Mouse (Mus musculus): ENCODE results near the gene Rorb. TPM values are rescaled to one million over a fixed set of nuclear protein-coding genes. Genes with fewer than 3 reads are reported as not detected.
A peak's percentile ranks its signal among the peaks of the same experiment; 100 is the strongest.

The Rorb gene
- polyA plus RNA-seq, 1 experiment from 2014 or later = 0.95 TPM

DNA sequence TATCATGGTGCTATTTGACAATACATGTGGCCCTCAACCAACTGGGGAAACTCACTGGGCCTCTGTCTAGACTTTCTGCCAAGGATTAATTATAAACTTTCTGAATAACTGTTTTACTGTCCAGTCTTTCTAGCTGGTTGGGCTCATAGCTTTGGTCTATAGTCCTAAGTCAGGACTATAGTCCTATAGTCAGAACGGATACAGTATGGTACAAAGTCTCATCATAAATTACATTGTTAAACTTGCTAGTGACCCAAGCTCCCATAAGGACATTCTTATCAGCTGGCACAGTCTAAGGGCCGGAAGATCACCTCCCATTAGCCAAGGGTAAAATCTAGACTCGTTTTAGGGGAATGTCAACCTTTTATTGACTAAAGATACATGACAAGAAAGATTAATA is 205.5 kb downstream of the Rorb start:
- H3K27ac ChIP-seq = no peak overlapping the region
- 67% methylated on average over 3 of the region's 3 CpGs for WGBS
- no peak overlapping the region for H3K4me3 ChIP-seq
- ATAC-seq (ENCODE audit: low FRiP score, low read depth) = no peak
- H3K4me1 ChIP-seq = peaks cover 10% of the 10 kb centered on the region
- H3K9ac ChIP-seq = no peak overlapping the region
- H3K36me3 ChIP-seq = no peaks in the 10 kb centered on the region
- no peaks in the 10 kb centered on the region for H3K9me3 ChIP-seq
- no peak overlapping the region for H3K4me2 ChIP-seq (replicated peaks)
- peaks cover 5% of the 10 kb centered on the region; the same call in 1 of the 2 replicates for H3K27me3 ChIP-seq

DNA sequence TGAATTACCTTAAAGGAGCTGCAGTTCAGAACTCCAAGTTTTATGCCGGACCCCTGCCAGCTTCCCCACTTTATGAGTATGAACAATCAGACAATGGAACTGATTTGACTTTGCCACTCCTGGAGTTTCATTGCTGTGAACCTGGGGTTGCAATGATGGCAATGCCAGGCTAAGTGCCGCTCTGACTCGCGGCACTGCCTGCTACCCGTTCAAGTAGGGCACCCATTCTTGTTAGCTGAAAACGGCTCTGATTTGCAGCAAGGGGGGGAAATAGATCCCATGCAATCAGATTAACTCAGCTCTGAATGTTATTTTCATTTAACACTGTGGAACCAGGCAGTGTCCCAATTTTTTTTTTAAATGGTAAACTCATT is 208.3 kb downstream of the Rorb start:
- peaks cover 5% of the 10 kb centered on the region; the same call in 1 of the 2 replicates for H3K27me3 ChIP-seq
- 29% methylated on average over 6 of the region's 6 CpGs for WGBS

DNA sequence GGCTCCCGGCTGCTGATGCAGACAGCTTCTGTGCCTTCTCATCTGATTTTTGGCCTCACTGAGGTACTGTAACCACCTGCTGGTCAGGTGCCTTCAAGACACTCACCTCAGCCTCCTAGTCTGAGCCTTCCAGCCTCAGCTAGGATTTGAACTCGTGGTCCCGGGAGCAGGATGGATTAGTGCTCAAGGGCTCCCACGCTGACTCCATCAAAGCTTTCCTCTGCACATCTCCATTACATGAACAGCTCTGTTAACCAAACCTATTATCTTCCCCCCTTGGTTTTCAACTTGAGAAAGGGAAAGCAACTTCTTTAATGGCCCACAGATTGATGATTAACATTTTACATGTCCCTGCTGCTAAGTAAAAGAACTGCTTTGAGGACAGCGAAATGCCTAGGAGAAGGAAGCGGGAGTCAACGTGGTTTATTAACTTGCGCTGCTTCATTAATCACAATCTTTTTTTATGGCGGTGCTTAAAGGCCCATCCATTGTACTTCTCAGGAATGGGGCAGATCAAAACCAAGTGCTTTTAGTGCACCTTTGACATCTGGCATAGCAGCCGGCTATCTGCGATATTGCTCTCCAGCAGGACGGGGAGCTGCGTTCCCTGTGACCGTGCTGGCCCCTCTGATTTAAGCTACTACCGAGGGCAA is 208.8 kb downstream of the Rorb start:
- no peaks in the 10 kb centered on the region for H3K9me3 ChIP-seq
- H3K4me2 ChIP-seq (replicated peaks) = peak overlapping the region; percentile 52
- H3K9ac ChIP-seq = no peak overlapping the region
- no peak overlapping the region for H3K27ac ChIP-seq
- peaks cover 10% of the 10 kb centered on the region for H3K4me1 ChIP-seq
- H3K27me3 ChIP-seq = peaks cover 5% of the 10 kb centered on the region; the same call in 1 of the 2 replicates
- no peaks in the 10 kb centered on the region for H3K36me3 ChIP-seq
- WGBS = 22% methylated on average over 15 of the region's 15 CpGs
- peak overlapping the region; percentile 10; the same call in 1 of the 2 replicates for H3K4me3 ChIP-seq
- no peak for ATAC-seq (ENCODE audit: low FRiP score, low read depth)

More for the DNA sequence above, 208.3 kb downstream of the Rorb start:
- ATAC-seq (ENCODE audit: low FRiP score, low read depth) = no peak
- Histone ChIP-seq H3K4me2 (replicated peaks) (peak overlapping the region; percentile 52), H3K4me3 (peak overlapping the region; percentile 10; the same call in 1 of the 2 replicates), H3K36me3 (no peaks in the 10 kb centered on the region), H3K27ac (no peak overlapping the region), H3K9ac (no peak overlapping the region), H3K9me3 (no peaks in the 10 kb centered on the region), H3K4me1 (peaks cover 10% of the 10 kb centered on the region)

DNA sequence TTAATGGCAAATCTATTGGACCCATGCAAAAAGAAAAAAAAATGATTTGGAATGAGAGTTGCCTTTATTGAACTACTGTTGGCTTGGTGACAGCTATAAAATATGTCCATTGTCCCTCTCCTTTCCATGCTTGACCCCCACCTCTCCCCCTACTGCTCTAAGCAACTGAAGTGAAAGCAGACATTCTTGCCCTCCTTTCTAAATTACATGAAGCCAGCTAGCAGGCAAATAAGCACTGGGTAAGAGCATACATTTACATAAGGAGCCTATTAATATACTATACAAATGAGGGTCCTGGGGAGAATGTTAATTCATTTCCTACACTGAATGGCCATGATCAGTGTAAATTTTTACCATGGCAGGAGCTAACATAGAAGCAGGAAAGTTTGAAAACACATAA is 212.8 kb downstream of the Rorb start:
- peaks cover 5% of the 10 kb centered on the region; the same call in 1 of the 2 replicates for H3K27me3 ChIP-seq
- no peak overlapping the region for H3K4me3 ChIP-seq
- no peaks in the 10 kb centered on the region for H3K36me3 ChIP-seq
- peaks cover 10% of the 10 kb centered on the region for H3K4me1 ChIP-seq
- H3K9me3 ChIP-seq = no peaks in the 10 kb centered on the region
- H3K4me2 ChIP-seq (replicated peaks) = no peak overlapping the region
- H3K9ac ChIP-seq = no peak overlapping the region
- no peak overlapping the region for H3K27ac ChIP-seq
- ATAC-seq (ENCODE audit: low FRiP score, low read depth) = no peak

DNA sequence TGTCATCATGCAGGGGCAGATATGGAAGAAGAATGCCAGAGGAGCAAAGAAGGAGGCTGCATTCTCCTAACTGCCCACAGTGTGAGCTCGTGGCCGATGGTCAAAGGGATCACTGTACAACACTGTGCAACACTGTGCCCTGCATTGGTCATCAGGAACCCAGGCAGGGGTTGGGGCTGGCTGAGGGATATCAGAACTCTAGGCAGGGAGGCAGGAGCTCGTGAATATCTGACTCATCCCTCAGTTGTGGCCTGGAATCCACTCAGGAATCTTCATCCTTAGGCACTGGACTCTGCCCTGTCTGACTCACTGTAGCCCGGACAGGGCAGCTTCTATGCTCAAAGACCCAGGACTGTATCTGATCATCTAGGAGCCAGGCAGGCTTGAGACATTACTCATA is 220.8 kb downstream of the Rorb start:
- no peaks in the 10 kb centered on the region for H3K36me3 ChIP-seq
- ATAC-seq (ENCODE audit: low FRiP score, low read depth) = no peak
- H3K27ac ChIP-seq = no peak overlapping the region
- no peak overlapping the region for H3K4me2 ChIP-seq (replicated peaks)
- H3K4me1 ChIP-seq = peaks cover 13% of the 10 kb centered on the region
- H3K4me3 ChIP-seq = no peak overlapping the region
- no peaks in the 10 kb centered on the region for H3K9me3 ChIP-seq
- H3K9ac ChIP-seq = no peak overlapping the region
- H3K27me3 ChIP-seq = peaks cover 10% of the 10 kb centered on the region
- 78% methylated on average over 4 of the region's 4 CpGs for WGBS

DNA sequence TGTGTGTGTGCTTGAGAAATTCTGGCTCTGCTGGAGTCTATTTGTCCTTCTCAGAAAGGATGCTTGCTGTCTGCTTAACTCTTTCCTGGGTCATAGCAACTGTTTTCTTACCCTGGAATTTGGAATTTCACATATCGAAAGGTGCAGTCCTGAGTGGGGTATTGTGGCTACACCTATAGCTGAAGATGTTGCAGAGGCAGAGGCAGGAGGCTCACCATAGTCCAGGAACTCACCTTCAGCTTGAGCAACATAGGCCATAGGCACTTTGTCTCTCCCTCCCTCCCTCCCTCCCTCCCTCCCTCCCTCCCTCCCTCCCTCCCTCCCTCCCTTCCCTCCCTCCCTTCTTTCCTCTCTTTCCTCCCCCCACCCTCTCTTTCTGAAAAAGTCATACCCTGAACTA is 221.4 kb downstream of the Rorb start:
- WGBS = 71% methylated on average over 1 of the region's 1 CpGs

DNA sequence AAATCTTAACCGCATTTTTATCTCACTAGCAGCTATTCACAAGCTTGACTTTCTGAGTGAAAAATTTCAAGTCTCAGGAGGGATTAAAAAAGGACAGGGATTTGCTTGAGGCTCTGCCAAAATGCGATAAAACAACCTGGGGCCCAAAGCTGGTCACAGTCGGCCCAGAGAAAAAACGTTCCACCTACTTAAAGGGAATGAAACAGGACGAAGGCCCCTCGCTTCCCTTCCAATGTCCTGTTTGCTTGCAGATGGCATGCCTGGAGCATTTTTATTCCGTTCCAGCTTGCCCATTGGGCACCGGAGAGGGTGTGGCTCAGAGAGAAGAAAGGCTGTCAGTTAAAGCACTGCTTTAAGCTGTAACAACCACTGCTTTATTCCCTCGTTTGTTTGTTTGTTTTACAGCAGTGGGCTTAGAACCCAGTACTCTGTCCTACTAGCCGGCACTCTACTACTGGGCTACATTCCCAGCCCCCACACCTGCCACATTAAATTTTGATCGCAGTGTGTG is 221.8 kb downstream of the Rorb start:
- 9% methylated on average over 11 of the region's 11 CpGs for WGBS
- peaks cover 10% of the 10 kb centered on the region for H3K27me3 ChIP-seq
- H3K4me1 ChIP-seq = peaks cover 13% of the 10 kb centered on the region
- no peaks in the 10 kb centered on the region for H3K36me3 ChIP-seq
- peak overlapping the region; percentile 57 for H3K4me2 ChIP-seq (replicated peaks)
- H3K9me3 ChIP-seq = no peaks in the 10 kb centered on the region
- no peak; the same call in 1 of the 2 replicates for ATAC-seq (ENCODE audit: low FRiP score, low read depth)
- peak overlapping the region; percentile 24 for H3K4me3 ChIP-seq
- no peak overlapping the region for H3K9ac ChIP-seq
- no peak overlapping the region for H3K27ac ChIP-seq

More for the DNA sequence above, 221.4 kb downstream of the Rorb start:
- no peak for ATAC-seq (ENCODE audit: low FRiP score, low read depth)
- Histone ChIP-seq H3K4me3 (peak overlapping the region; percentile 24), H3K27ac (no peak overlapping the region), H3K27me3 (peaks cover 10% of the 10 kb centered on the region), H3K9ac (no peak overlapping the region), H3K4me1 (peaks cover 13% of the 10 kb centered on the region), H3K36me3 (no peaks in the 10 kb centered on the region), H3K4me2 (replicated peaks) (peak overlapping the region; percentile 57), H3K9me3 (no peaks in the 10 kb centered on the region)

DNA sequence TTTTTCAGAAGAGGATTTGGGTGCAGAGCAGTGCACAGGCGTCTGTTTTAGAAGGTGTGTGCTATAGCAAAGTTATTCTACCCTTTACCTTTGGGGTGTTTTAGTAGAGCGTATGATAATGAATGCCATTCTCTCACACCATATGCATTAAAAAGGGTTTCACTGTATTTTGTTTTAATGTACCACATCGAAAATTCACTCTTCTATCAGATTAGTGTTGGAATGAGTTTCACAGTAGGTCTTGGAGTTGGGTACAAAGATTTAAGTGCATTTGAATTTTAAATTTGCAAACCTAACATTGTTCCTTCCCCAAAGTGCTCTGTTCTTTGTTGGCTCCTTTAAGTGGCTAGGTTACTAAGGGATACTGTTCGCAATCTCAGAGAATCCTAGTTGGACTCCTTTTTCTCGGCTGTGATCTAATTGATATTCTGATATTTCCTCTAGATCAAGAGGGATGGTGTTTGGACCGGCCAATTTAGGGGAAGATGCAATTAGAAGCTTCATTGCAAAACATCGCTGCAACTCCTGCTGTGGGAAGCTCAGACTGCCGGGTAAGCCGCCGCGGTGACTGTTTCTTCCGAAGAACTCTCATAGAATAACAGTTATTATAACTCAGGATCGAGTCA is 222.4 kb downstream of the Rorb start:
- peaks cover 10% of the 10 kb centered on the region for H3K27me3 ChIP-seq
- no peaks in the 10 kb centered on the region for H3K36me3 ChIP-seq
- no peaks in the 10 kb centered on the region for H3K9me3 ChIP-seq
- peak overlapping the region; percentile 24 for H3K4me3 ChIP-seq
- H3K9ac ChIP-seq = no peak overlapping the region
- peak overlapping the region; percentile 57 for H3K4me2 ChIP-seq (replicated peaks)
- 22% methylated on average over 13 of the region's 13 CpGs for WGBS
- ATAC-seq (ENCODE audit: low FRiP score, low read depth) = no peak
- peaks cover 13% of the 10 kb centered on the region for H3K4me1 ChIP-seq
- H3K27ac ChIP-seq = no peak overlapping the region

DNA sequence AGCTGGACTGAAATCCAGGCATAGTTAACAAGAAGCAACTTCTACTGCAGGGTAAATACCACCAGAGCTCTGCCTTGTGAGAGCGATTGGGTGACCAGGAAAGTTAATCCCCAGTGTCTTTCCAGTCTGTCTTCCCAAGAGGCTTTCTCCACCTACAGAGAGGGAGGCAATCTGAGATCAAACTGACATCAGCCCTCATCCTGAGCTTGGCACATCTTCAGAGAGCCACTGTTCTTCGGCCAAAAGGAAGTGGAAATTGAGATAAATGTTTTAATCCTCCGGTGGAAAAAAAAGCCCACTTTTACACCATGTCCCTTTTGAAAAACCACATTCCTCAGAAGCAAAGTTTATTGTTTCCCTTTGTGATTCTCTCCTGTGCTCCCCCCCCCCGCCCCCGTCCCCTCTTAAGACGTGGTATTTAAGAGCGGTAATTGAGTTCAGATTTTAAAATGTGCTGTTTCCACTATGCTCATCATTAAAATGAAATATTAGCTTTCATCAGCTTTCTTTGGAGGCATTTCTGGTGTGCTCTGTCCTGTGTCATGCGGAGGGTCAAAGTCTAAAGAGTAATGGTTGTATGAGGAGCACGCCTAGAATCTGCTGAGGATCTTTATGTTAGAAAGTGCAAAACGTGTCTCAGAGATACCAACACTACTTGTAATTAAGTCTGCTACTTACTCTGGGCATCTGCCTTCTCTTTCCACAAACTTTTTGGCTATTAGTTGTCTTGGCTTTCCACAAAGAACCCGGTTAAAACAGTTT is 223.2 kb downstream of the Rorb start:
- peaks cover 10% of the 10 kb centered on the region for H3K27me3 ChIP-seq
- 23% methylated on average over 11 of the region's 11 CpGs for WGBS
- no peak overlapping the region for H3K9ac ChIP-seq
- no peak overlapping the region for H3K27ac ChIP-seq
- H3K9me3 ChIP-seq = no peaks in the 10 kb centered on the region
- 0 out of 2 replicates have a peak overlapping the region, but pooled peaks have one; percentile 57 for H3K4me2 ChIP-seq (replicated peaks)
- H3K4me1 ChIP-seq = peaks cover 13% of the 10 kb centered on the region
- no peak for ATAC-seq (ENCODE audit: low FRiP score, low read depth)
- no peaks in the 10 kb centered on the region for H3K36me3 ChIP-seq
- H3K4me3 ChIP-seq = no peak overlapping the region

DNA sequence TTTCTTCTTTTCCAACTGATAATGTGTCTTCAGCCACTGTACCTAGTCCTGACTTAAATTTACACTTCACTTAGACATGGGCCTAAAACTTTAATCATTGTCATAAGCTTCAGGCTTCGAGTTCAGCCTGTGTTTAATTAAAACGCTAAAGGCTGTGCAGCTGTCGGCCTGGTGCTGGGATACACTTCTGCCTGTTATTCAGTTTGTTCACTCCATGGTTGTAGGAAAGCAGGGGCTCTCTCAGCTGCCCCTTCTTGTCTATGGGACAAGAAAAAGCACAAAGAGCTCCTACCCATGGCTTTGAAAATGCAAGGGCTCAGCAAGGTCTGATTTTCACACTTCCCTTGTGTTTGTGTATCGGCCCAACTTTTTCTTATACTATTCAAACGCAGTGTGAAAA is 229.8 kb downstream of the Rorb start:
- no peaks in the 10 kb centered on the region for H3K36me3 ChIP-seq
- no peaks in the 10 kb centered on the region for H3K9me3 ChIP-seq
- no peak overlapping the region for H3K4me2 ChIP-seq (replicated peaks)
- no peak for ATAC-seq (ENCODE audit: low FRiP score, low read depth)
- H3K9ac ChIP-seq = no peak overlapping the region
- H3K4me3 ChIP-seq = no peak overlapping the region
- H3K27ac ChIP-seq = no peak overlapping the region
- 51% methylated on average over 5 of the region's 5 CpGs for WGBS
- H3K4me1 ChIP-seq = peaks cover 9% of the 10 kb centered on the region; the same call in 1 of the 2 replicates
- H3K27me3 ChIP-seq = no peaks in the 10 kb centered on the region
